Mouse (Mus musculus) megakaryocyte, embryonic 14.5 days (primary cell): ENCODE measurements around the gene Dusp6.

Experiments used
- FLI1 ChIP-seq: IDR thresholded peaks from 2 replicates; pipeline ENCODE4 v1.6.1; 2012; ENCODE audit warnings: low read length, inconsistent platforms, mixed read lengths
- GATA1 ChIP-seq: IDR thresholded peaks from 3 replicates; pipeline ENCODE4 v1.6.1; 2012; ENCODE audit warnings: mixed read lengths, low read length, inconsistent platforms, borderline replicate concordance

DNA sequence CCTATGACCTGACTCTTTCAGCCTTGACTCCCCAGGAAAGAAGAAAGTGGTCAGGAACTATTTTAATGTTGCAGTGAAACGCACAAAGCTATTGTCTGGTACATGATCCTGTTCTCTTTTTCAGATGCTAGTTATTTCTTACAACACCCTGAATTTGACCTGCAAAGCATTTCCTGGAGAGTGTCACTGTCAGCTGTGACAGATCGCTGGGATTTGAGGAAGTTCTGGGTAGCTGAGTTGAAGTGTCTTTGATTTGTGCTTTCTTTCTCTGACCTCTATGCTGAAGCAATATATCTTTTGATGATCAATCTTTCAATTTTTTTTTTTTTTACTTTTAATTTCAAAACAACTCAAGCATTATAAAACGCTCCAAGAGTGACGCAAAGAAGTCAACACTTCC is 39.0 kb downstream of the Dusp6 start:
- TF ChIP-seq GATA1 (no peak), FLI1 (no peak)
